Mouse (Mus musculus) B cell, adult 2 months (primary cell): Measurements from ENCODE around the gene Pgc.

Experiments used
- DNase-seq, 2 experiments: peaks; one replicate each; pipeline ENCODE4 v3.0.0; 2022

Pgc gene

GRCm38 (mm10) chr17:47753130-47753775 is 26.6 kb downstream of the Pgc start:
- no peak for DNase-seq

GRCm38 (mm10) chr17:47754246-47754645 is 27.6 kb downstream of the Pgc start:
- peak; percentile 65 to 75 for DNase-seq

- no peak for DNase-seq
Measured at GRCm38 (mm10) chr17:47756366-47756765, 29.7 kb downstream of the Pgc start.

GRCm38 (mm10) chr17:47757056-47757610 is 30.5 kb downstream of the Pgc start:
- peak; percentile 15 to 36 for DNase-seq

GRCm38 (mm10) chr17:47759702-47760410 is 33.2 kb downstream of the Pgc start:
- DNase-seq, result peak; percentile 45

- no peak for DNase-seq
Measured at GRCm38 (mm10) chr17:47762028-47762427, 35.4 kb downstream of the Pgc start.

- DNase-seq, result no peak
Measured at GRCm38 (mm10) chr17:47762518-47763340, 36.1 kb downstream of the Pgc start.

- no peak for DNase-seq
Measured at GRCm38 (mm10) chr17:47765986-47766385, 39.3 kb downstream of the Pgc start.

- peak; percentile 48 to 51 for DNase-seq
Measured at GRCm38 (mm10) chr17:47766407-47767043, 39.9 kb downstream of the Pgc start.

- peak; percentile 25 to 27 for DNase-seq
Measured at GRCm38 (mm10) chr17:47767081-47767455, 40.4 kb downstream of the Pgc start.

- DNase-seq, result peak; percentile 47 to 54
Measured at GRCm38 (mm10) chr17:47767456-47768141, 41.0 kb downstream of the Pgc start.

- peak; percentile 91 to 94 for DNase-seq
Measured at GRCm38 (mm10) chr17:47768707-47769276, 42.1 kb downstream of the Pgc start.

GRCm38 (mm10) chr17:47769389-47770299 is 43.0 kb downstream of the Pgc start:
- peak; percentile 37 for DNase-seq

GRCm38 (mm10) chr17:47773604-47774003 is 47.0 kb downstream of the Pgc start:
- no peak for DNase-seq

GRCm38 (mm10) chr17:47777141-47777540 is 50.5 kb downstream of the Pgc start:
- DNase-seq, result no peak

- DNase-seq, result no peak
Measured at GRCm38 (mm10) chr17:47780470-47780869, 53.8 kb downstream of the Pgc start.

- DNase-seq, result no peak
Measured at GRCm38 (mm10) chr17:47782486-47782885, 55.8 kb downstream of the Pgc start.

GRCm38 (mm10) chr17:47783445-47784223 is 57.0 kb downstream of the Pgc start:
- DNase-seq, result no peak
